Mouse (Mus musculus) forebrain, embryonic 12.5 days (tissue): ENCODE measurements around the gene Eln. TPM values are rescaled to one million over a fixed set of nuclear protein-coding genes. Genes with fewer than 3 reads are reported as not detected.

Experiments used
- ATAC-seq: fragments of 200-750 bp; cut with Nextera tagmentation; 2 replicates; pipeline ENCODE4 v1.8.0; 2017; ENCODE audit warnings: moderate TSS enrichment; ENCODE audit not compliant: low FRiP score
- H3K27ac ChIP-seq: fragments of 300-500 bp; sonication (generic); 2 replicates; pipeline ENCODE4 v1.5.1; 2016; ENCODE audit warnings: mild to moderate bottlenecking
- H3K27me3 ChIP-seq: fragments of 300-500 bp; sonication (generic); 2 replicates; pipeline ENCODE4 v1.6.1; 2016; ENCODE audit warnings: mild to moderate bottlenecking
- H3K36me3 ChIP-seq: fragments of 300-500 bp; sonication (generic); replicated peaks from 2 replicates; pipeline ENCODE4 v1.6.1; 2016; ENCODE audit warnings: mild to moderate bottlenecking
- H3K4me1 ChIP-seq: fragments of 300-500 bp; sonication (generic); 2 replicates; pipeline ENCODE4 v1.6.1; 2016
- H3K4me2 ChIP-seq: fragments of 300-500 bp; sonication (generic); 2 replicates; pipeline ENCODE4 v1.6.1; 2016; ENCODE audit warnings: mild to moderate bottlenecking, moderate library complexity
- H3K4me3 ChIP-seq: fragments of 300-500 bp; sonication (generic); replicated peaks from 2 replicates; pipeline ENCODE4 v1.5.1; 2016; ENCODE audit warnings: mild to moderate bottlenecking
- H3K9ac ChIP-seq: fragments of 300-500 bp; sonication (generic); 2 replicates; pipeline ENCODE4 v1.6.1; 2016; ENCODE audit warnings: mild to moderate bottlenecking
- H3K9me3 ChIP-seq: fragments of 300-500 bp; sonication (generic); 2 replicates; pipeline ENCODE4 v1.6.1; 2016
- WGBS: fragments of 180-500 bp; shearing (Covaris S2); methylation state at CpG from one replicate; pipeline ENCODE4 v1.1.7; 2016; 5-methylcytosine and 5-hydroxymethylcytosine counted together
- polyA plus RNA-seq: library from polyadenylated mRNA; unstranded; fragments of >200 nt; fragmentation: Nextera tagmentation; extraction: Ambion mirVana; gene quantifications from 2 replicates; pipeline ENCODE4 v1.2.1, GENCODE M21; 2016

The Eln gene
- polyA plus RNA-seq = 3.7 and 3.9 TPM in 2 replicates

DNA sequence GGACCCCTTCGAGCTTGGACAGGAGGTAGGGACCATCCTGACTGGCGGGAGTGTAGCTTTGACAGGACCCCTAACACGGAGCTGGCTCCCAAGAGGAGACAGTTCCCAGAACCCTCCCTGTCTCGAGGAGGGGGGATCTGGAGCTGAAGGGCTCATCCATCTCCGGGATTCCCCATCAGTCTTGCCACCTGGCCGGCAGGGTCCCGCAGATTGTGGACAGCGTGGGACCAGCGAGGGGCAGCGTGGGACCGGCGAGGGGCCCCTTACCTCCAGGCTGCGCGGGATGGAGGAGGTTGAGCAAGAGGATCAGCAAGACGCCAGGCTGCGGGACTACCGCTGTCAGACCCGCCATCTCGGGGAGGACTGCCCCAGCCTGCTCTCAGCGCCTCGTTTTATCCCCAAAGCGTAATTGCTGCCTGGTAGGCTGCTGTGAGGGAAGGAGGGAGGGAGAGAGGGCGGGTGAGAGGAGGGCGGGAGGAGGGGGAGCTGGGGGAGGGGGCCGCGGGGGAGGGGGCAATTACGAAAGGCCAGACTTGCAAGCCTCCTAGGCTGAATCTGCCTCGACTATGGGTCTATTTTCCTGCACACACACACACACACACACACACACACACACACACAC lies at the start of gene Eln:
Gene Eln, minus strand, starts transcription at position 434 of the 622 bp plus-strand sequence.
- Histone ChIP-seq H3K4me1 (peaks cover 21% of the 10 kb centered on the region), H3K9me3 (no peaks in the 10 kb centered on the region), H3K4me2 (peak within 1 kb of the TSS; percentile 81), H3K27ac (0 out of 2 replicates have a peak within 1 kb of the TSS, but pooled peaks have one; percentile 42), H3K27me3 (peaks cover 32% of the 10 kb centered on the region), H3K9ac (peak within 1 kb of the TSS; percentile 60), H3K4me3 (peak within 1 kb of the TSS; percentile 42), H3K36me3 (no peaks in the 10 kb centered on the region)
- WGBS = 2% methylated on average over 21 of the region's 28 CpGs
- peak; percentile 80 for ATAC-seq

DNA sequence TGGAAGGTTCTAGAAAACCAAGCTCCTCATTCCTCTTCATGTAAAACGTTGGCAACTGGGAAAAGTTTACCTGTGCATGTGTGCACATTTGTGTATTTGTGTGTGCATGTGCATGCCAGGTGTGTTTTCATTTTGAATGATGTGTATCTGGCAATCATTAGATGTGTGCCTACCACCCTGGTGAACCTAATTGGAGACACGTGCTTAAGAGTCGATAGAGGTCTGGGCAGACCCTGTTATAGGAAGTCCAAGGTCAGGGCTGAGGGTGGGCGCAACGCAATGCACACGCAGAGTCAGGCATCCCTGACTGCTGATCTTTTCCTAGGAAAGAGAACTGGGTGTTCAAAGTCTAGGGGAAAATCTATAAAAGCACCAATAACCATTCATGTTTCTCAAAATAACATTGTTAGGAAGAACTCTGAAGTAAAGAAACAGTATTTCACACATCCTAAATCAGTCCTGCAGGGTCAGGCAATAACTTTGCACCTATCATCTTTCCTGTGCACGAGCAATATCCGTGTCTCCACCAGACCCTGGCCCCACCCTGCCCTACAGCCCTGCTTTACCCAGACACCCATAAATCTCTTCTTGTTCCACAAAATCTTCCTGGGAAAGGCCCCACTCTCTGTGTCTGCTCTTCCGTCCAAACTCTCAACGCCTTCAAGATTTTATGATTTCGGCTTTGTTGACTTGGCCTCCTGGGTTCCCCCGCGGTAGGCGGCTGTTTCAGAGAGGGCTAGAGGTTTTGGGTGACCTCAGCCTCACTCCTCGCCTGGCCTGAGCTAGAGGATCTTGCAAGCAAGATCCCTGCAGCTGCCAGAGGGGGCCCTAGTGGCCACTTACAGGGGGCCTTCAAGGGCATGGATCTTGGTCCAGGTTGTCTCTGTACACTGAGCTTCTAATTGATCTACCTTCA lies 43.2 kb upstream of the Eln start:
- Histone ChIP-seq H3K9ac (no peak overlapping the region), H3K4me2 (no peak overlapping the region), H3K36me3 (no peaks in the 10 kb centered on the region), H3K27ac (no peak overlapping the region), H3K27me3 (no peaks in the 10 kb centered on the region), H3K4me1 (peaks cover 4% of the 10 kb centered on the region), H3K9me3 (0 out of 2 replicates have a peak, but pooled peaks cover 9% of the 10 kb centered on the region), H3K4me3 (no peak overlapping the region)
- 89% methylated on average over 15 of the region's 15 CpGs for WGBS
- ATAC-seq = no peak

DNA sequence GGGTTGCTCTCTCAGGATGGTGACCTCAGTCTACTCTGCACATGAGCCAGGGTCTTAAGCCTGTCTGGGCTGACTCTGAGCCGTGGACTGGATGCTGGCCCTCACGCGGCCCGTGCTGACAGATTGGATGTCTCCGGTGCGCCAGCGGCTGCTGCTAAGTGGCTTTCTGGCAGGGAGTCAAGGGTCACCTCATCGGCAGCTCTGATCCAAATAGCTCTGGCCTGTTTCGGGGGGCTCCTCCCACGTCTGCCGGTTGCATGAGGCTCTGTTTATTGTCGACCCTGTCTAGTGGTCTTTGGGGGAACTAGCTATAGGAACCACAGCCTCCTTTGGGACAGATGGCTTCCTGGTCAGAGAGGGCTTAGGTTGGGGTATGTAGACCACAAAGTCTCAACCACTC lies 41.1 kb upstream of the Eln start:
- Histone ChIP-seq H3K4me1 (peaks cover 4% of the 10 kb centered on the region), H3K9ac (no peak overlapping the region), H3K9me3 (0 out of 2 replicates have a peak, but pooled peaks cover 9% of the 10 kb centered on the region), H3K27ac (no peak overlapping the region), H3K36me3 (no peaks in the 10 kb centered on the region), H3K27me3 (no peaks in the 10 kb centered on the region), H3K4me2 (no peak overlapping the region), H3K4me3 (no peak overlapping the region)
- ATAC-seq = no peak
- 78% methylated on average over 12 of the region's 12 CpGs for WGBS

DNA sequence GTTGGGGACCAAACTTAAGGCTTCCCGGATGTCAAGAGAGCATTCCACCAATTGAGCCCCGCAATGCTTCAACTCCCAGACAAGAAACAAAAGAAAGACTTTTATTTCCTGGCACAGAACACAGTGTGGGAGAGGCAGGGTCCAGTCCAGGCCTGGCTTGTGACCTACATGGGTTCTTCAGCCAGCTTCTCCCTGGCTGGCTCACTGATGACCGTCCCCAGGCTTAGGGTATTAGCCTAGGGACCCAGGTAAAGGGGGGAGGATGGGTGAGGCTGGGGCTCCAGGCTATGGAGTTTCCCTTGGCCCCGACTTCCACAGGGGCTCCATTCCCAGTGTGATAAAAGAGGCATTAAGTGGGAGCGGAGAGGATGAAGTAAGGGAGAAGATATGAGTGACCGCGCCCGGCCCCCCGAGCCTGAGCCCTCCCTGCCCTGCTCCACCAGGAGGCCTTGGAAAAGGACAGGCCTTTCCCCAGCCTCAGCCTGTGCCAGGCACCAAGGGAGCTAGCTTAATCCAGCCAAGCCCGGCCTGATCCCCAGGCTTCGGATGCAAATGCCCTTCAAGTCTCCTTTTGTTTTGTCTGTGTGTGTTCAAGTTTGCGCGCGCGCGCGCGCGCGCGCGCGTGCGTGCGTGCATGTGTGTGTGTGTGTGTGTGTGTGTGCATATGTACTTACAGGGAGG lies 38.7 kb upstream of the Eln start:
- H3K4me2 ChIP-seq = peak overlapping the region; percentile 26
- no peaks in the 10 kb centered on the region for H3K36me3 ChIP-seq
- H3K4me1 ChIP-seq = peaks cover 4% of the 10 kb centered on the region
- 33% methylated on average over 25 of the region's 25 CpGs for WGBS
- H3K9ac ChIP-seq = peak overlapping the region; percentile 21; the same call in 1 of the 2 replicates
- no peaks in the 10 kb centered on the region for H3K27me3 ChIP-seq
- H3K27ac ChIP-seq = no peak overlapping the region
- no peak overlapping the region for H3K4me3 ChIP-seq
- 0 out of 2 replicates have a peak, but pooled peaks have one; percentile 11 for ATAC-seq
- no peaks in the 10 kb centered on the region for H3K9me3 ChIP-seq

DNA sequence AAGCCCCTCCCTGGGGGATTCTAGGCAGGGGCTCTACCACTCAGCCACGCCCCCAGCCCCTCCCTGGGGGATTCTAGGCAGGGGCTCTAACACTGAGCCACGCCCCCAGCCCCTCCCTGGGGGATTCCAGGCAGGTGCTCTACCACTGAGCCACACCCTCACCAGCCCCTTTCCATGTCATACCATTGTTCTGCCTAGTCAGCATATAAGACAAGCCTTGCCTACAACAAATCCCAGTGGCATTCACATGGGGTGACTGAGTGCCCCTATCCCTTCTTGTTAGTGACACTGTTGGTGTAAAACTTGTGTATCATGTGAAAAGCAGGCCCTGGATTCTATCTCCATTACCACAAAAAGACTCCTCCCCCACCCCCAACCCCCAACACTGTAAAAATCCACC lies 36.7 kb upstream of the Eln start:
- WGBS = 56% methylated on average over 2 of the region's 2 CpGs
- no peak overlapping the region for H3K9ac ChIP-seq
- no peak overlapping the region for H3K4me2 ChIP-seq
- H3K36me3 ChIP-seq = no peaks in the 10 kb centered on the region
- no peaks in the 10 kb centered on the region for H3K9me3 ChIP-seq
- H3K4me1 ChIP-seq = peaks cover 4% of the 10 kb centered on the region
- no peak overlapping the region for H3K27ac ChIP-seq
- no peak for ATAC-seq
- H3K4me3 ChIP-seq = no peak overlapping the region
- no peaks in the 10 kb centered on the region for H3K27me3 ChIP-seq

DNA sequence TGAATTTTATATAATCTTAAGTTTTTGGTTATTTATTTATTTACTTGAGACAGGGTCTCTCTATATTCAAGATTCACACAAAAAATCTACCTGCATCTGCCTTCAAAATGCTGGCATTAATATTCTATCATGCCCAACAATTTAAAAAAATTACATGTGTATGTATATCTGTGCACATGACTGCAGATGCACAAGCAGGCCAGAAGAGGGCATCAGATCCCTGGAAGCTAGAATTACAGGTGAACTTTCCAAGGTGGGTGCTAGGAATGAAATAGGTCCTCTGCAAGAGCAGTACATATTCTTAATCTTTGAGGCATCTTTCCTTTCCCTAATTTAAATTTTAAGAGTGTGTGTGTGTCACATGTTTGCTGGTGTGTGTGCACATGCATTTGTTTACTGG lies 33.8 kb upstream of the Eln start:
- Histone ChIP-seq H3K4me3 (no peak overlapping the region), H3K27me3 (no peaks in the 10 kb centered on the region), H3K4me2 (no peak overlapping the region), H3K9ac (no peak overlapping the region), H3K4me1 (peaks cover 3% of the 10 kb centered on the region), H3K9me3 (no peaks in the 10 kb centered on the region), H3K36me3 (no peaks in the 10 kb centered on the region), H3K27ac (no peak overlapping the region)
- no peak for ATAC-seq

DNA sequence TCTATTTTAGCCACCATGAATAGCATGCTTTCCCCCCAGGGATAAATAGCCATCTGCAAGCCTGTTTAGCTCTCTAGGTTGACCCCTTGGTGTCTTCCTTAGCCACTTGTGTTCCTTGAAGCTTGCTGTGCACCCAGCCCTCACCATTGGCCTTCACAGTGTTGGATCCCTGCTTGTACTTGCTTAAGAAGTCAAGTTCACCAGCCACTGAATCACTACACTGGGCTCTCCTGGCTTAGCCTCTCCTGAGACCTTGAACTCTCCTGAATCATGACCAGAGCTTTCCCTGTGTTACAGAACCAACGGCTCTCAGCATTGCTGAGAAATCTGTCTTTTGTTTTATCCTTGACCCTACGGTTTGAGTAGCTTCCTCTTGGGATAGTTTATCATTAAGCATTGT lies 33.0 kb upstream of the Eln start:
- no peak overlapping the region for H3K4me2 ChIP-seq
- WGBS = 82% methylated on average over 2 of the region's 2 CpGs
- H3K27ac ChIP-seq = no peak overlapping the region
- no peak overlapping the region for H3K9ac ChIP-seq
- H3K36me3 ChIP-seq = no peaks in the 10 kb centered on the region
- ATAC-seq = no peak
- no peaks in the 10 kb centered on the region for H3K27me3 ChIP-seq
- H3K9me3 ChIP-seq = no peaks in the 10 kb centered on the region
- H3K4me1 ChIP-seq = no peaks in the 10 kb centered on the region
- no peak overlapping the region for H3K4me3 ChIP-seq

DNA sequence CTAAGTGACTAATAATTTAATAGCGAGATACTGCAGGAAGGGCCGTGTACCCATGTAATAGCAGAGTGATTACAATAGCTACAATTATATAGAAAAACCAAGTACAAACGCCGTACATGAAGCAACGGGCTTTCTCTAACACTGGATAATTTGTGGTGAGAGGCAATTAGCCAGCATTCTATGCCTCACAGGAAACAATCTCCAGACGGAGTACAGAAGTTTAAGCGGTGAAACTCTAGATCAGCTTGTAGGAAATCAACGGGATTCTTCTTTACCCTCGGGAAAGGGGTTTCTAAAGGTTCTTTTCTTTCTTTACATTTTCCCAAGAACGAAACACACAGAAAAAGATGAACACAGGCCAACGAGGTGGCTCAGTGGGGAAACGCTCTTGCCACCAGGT lies 29.4 kb upstream of the Eln start:
- ATAC-seq = no peak
- Histone ChIP-seq H3K27me3 (no peaks in the 10 kb centered on the region), H3K36me3 (no peaks in the 10 kb centered on the region), H3K4me2 (no peak overlapping the region), H3K4me3 (no peak overlapping the region), H3K27ac (no peak overlapping the region), H3K9me3 (no peaks in the 10 kb centered on the region), H3K4me1 (no peaks in the 10 kb centered on the region), H3K9ac (no peak overlapping the region)
- WGBS = 79% methylated on average over 12 of the region's 12 CpGs

DNA sequence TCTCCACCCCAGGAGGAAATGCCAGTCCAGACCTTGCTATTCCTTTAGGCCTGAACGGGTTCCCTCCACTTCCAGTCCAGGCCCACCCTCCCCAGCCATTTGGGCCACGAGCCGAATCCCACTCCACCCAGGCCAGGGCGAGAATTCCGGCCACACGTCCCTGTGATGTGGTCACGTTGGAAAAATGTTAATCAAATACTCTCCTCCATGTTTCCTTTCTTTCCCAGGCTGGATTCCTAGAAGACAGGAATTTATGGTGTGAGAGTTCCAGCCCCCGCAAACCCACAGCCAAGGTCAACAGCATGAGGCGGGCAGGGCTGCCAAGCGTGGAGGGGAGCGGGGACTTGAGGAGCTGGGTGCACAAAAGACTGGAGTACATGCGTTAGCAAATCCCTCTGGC lies 25.4 kb upstream of the Eln start:
- Histone ChIP-seq H3K9ac (no peak overlapping the region), H3K36me3 (no peaks in the 10 kb centered on the region), H3K4me3 (no peak overlapping the region), H3K27me3 (no peaks in the 10 kb centered on the region), H3K4me2 (no peak overlapping the region), H3K27ac (no peak overlapping the region), H3K4me1 (no peaks in the 10 kb centered on the region), H3K9me3 (no peaks in the 10 kb centered on the region)
- no peak for ATAC-seq
- WGBS = 93% methylated on average over 12 of the region's 12 CpGs

DNA sequence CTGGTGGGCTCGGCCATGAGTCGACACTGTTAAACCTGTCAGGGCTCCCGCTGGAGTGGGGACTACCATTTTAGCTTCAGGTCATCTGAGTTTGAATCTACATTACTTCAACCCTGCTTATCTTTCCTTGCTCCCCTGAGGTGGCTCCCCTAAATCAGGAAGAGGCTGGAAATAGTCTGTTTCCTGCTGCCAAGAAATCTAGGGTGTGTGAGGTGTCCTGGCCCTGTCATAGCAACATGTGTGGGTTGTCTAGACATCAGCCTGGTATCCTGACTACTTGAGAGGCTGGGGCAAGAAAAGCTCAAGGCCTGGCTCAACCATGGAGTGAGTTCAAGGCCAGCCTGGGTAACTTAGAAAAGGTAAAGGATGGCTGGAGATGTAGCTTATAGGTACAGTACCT lies 24.6 kb upstream of the Eln start:
- H3K27me3 ChIP-seq = no peaks in the 10 kb centered on the region
- no peak overlapping the region for H3K4me3 ChIP-seq
- 93% methylated on average over 3 of the region's 3 CpGs for WGBS
- H3K36me3 ChIP-seq = no peaks in the 10 kb centered on the region
- no peak overlapping the region for H3K27ac ChIP-seq
- no peaks in the 10 kb centered on the region for H3K4me1 ChIP-seq
- H3K9ac ChIP-seq = no peak overlapping the region
- H3K9me3 ChIP-seq = no peaks in the 10 kb centered on the region
- no peak for ATAC-seq
- H3K4me2 ChIP-seq = no peak overlapping the region

DNA sequence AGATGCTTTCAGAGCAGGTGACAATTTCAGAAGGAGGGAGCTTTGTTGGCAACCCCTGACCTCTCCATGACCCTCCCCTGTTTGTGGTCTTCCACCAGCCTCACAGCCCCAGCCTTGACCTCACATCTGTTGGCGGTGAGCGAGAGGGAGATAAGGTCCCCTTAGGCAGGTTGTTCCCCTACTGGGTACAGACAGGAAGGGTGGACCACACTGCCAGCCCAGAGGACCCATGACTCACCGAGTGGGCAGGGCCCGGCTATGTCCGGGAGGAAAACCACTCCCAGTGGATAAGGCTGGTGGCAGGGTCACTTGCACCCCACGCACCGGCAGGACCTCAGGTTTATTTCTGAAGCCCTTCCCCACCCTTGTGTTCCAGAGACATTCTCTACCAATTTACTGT lies 22.1 kb upstream of the Eln start:
- Histone ChIP-seq H3K36me3 (no peaks in the 10 kb centered on the region), H3K4me2 (no peak overlapping the region), H3K4me3 (no peak overlapping the region), H3K27ac (no peak overlapping the region), H3K9me3 (no peaks in the 10 kb centered on the region), H3K4me1 (no peaks in the 10 kb centered on the region), H3K27me3 (no peaks in the 10 kb centered on the region), H3K9ac (no peak overlapping the region)
- WGBS = 94% methylated on average over 7 of the region's 7 CpGs
- ATAC-seq = no peak

DNA sequence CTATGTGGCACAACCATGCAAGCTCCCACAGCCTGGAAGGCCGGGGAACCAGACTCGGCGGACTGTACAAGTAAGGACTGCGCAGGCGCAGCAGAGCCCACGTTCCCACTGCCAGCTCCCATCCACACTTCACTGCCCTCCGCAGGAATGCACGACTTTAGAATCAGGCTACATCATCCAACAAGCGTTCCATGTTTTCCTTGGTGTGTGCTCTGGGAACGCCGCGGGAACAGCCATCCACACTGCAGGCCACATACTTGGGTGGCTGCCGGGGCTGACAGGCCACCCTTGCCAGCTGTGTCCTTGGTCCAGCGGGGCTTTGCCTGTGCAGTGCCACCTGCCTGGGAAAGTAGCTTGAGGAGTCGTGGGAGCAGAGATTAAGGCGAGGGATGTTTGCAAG lies 18.3 kb upstream of the Eln start:
- Histone ChIP-seq H3K4me3 (no peak overlapping the region), H3K4me1 (no peaks in the 10 kb centered on the region), H3K4me2 (no peak overlapping the region), H3K27me3 (no peaks in the 10 kb centered on the region), H3K9ac (no peak overlapping the region), H3K36me3 (no peaks in the 10 kb centered on the region), H3K9me3 (no peaks in the 10 kb centered on the region), H3K27ac (no peak overlapping the region)
- no peak for ATAC-seq
- WGBS = 85% methylated on average over 16 of the region's 16 CpGs
